Mouse (Mus musculus) limb, embryonic 14.5 days (tissue): ENCODE measurements around the gene Ptpn14. TPM values are rescaled to one million over a fixed set of nuclear protein-coding genes. Genes with fewer than 3 reads are reported as not detected.

Experiments used
- ATAC-seq: fragments of 200-750 bp; cut with Nextera tagmentation; 2 replicates; pipeline ENCODE4 v1.8.0; 2017; ENCODE audit warnings: low read depth, moderate number of reproducible peaks, moderate TSS enrichment; ENCODE audit not compliant: low FRiP score
- DNase-seq: peaks from one replicate; pipeline ENCODE4 v3.0.0-alpha.2; 2015; ENCODE audit warnings: low spot score
- H3K27ac ChIP-seq: fragments of 300-500 bp; sonication (generic); replicated peaks from 2 replicates; pipeline ENCODE4 v1.5.1; 2014; ENCODE audit warnings: low read depth, mild to moderate bottlenecking, low read length, moderate library complexity, mixed read lengths
- H3K27me3 ChIP-seq: fragments of 300-500 bp; sonication (generic); 2 replicates; pipeline ENCODE4 v1.6.1; 2014; ENCODE audit warnings: low read length, mixed read lengths; ENCODE audit not compliant: control insufficient read depth, insufficient read depth
- H3K36me3 ChIP-seq: fragments of 300-500 bp; sonication (generic); 2 replicates; pipeline ENCODE4 v1.6.1; 2014; ENCODE audit warnings: mild to moderate bottlenecking, low read length, moderate library complexity, mixed read lengths; ENCODE audit not compliant: control insufficient read depth, insufficient read depth
- H3K4me1 ChIP-seq: fragments of 300-500 bp; sonication (generic); 2 replicates; pipeline ENCODE4 v1.6.1; 2014; ENCODE audit warnings: antibody characterized with exemption, low read length, mixed read lengths; ENCODE audit not compliant: control insufficient read depth, insufficient read depth
- H3K4me2 ChIP-seq: fragments of 300-500 bp; sonication (generic); replicated peaks from 2 replicates; pipeline ENCODE4 v1.6.1; 2014; ENCODE audit warnings: low read depth, mild to moderate bottlenecking, low read length, moderate library complexity; ENCODE audit not compliant: severe bottlenecking
- H3K4me3 ChIP-seq: fragments of 300-500 bp; sonication (generic); replicated peaks from 2 replicates; pipeline ENCODE4 v1.5.1; 2014; ENCODE audit warnings: low read length
- H3K9ac ChIP-seq: fragments of 300-500 bp; sonication (generic); 2 replicates; pipeline ENCODE4 v1.6.1; 2014; ENCODE audit warnings: mild to moderate bottlenecking, low read depth, low read length, moderate library complexity; ENCODE audit not compliant: severe bottlenecking
- H3K9me3 ChIP-seq: fragments of 300-500 bp; sonication (generic); 2 replicates; pipeline ENCODE4 v1.6.1; 2016; ENCODE audit warnings: low read length; ENCODE audit not compliant: control insufficient read depth
- POLR2A ChIP-seq: fragments of 200-500 bp; IDR thresholded peaks from 2 replicates; pipeline ENCODE4 v1.8.0; 2012; ENCODE audit warnings: inconsistent platforms, mild to moderate bottlenecking, moderate library complexity, borderline replicate concordance; ENCODE audit not compliant: insufficient read depth, insufficient read length; ENCODE audit errors: extremely low read depth
- WGBS: fragments of 180-500 bp; shearing (Covaris S2); extraction: QIAGEN DNeasy Blood & Tissue Kit; methylation state at CpG from one replicate; pipeline ENCODE4 v1.1.7; 2014; 5-methylcytosine and 5-hydroxymethylcytosine counted together
- polyA plus RNA-seq, 2 experiments: library from polyadenylated mRNA; depleted of rRNA in 1 of 2; stranded (reverse) in 1 of 2; unstranded in 1 of 2; fragments of >200 nt; fragmentation: Nextera tagmentation in 1 of 2; extraction: Ambion mirVana in 1 of 2; gene quantifications; 2 replicates each; pipeline versions ENCODE4 v1.2.1 to v1.2.3; 2012 to 2014

The Ptpn14 gene
- polyA plus RNA-seq, 2 experiments: 16.1 to 21.8 TPM

GRCm38 (mm10) chr1:189852051-189852450 is 124.0 kb downstream of the Ptpn14 start:
- Histone ChIP-seq H3K36me3 (peaks cover 78% of the 10 kb centered on the region), H3K9ac (no peak overlapping the region), H3K27ac (0 out of 2 replicates have a peak overlapping the region, but pooled peaks have one; percentile 26), H3K4me2 (no peak overlapping the region), H3K4me1 (0 out of 2 replicates have a peak, but pooled peaks cover 9% of the 10 kb centered on the region), H3K27me3 (no peaks in the 10 kb centered on the region), H3K4me3 (no peak overlapping the region), H3K9me3 (no peaks in the 10 kb centered on the region)
- DNase-seq (no peak), ATAC-seq (no peak)
- WGBS: 62% methylated on average over 5 of the region's 5 CpGs
- no peak for TF ChIP-seq POLR2A

GRCm38 (mm10) chr1:189852456-189852855 is 124.4 kb downstream of the Ptpn14 start:
- Histone ChIP-seq H3K4me1 (0 out of 2 replicates have a peak, but pooled peaks cover 9% of the 10 kb centered on the region), H3K4me3 (no peak overlapping the region), H3K9ac (no peak overlapping the region), H3K4me2 (no peak overlapping the region), H3K9me3 (no peaks in the 10 kb centered on the region), H3K27ac (0 out of 2 replicates have a peak overlapping the region, but pooled peaks have one; percentile 26), H3K27me3 (no peaks in the 10 kb centered on the region), H3K36me3 (peaks cover 77% of the 10 kb centered on the region)
- no peak for TF ChIP-seq POLR2A
- 36% methylated on average over 7 of the region's 7 CpGs for WGBS
- peak; percentile 40 for DNase-seq
- peak; percentile 77 for ATAC-seq

GRCm38 (mm10) chr1:189854646-189855045 is 126.6 kb downstream of the Ptpn14 start:
- ATAC-seq: no peak
- H3K36me3 ChIP-seq: peaks cover 74% of the 10 kb centered on the region
- TF ChIP-seq POLR2A: no peak
- H3K4me1 ChIP-seq: 0 out of 2 replicates have a peak, but pooled peaks cover 9% of the 10 kb centered on the region
- H3K4me2 ChIP-seq: no peak overlapping the region
- no peak overlapping the region for H3K4me3 ChIP-seq
- H3K27me3 ChIP-seq: no peaks in the 10 kb centered on the region
- no peak overlapping the region for H3K9ac ChIP-seq
- WGBS: 77% methylated on average over 13 of the region's 13 CpGs
- H3K27ac ChIP-seq: no peak overlapping the region
- no peaks in the 10 kb centered on the region for H3K9me3 ChIP-seq
- DNase-seq: no peak

GRCm38 (mm10) chr1:189855739-189856138 is 127.7 kb downstream of the Ptpn14 start:
- no peak for TF ChIP-seq POLR2A
- no peak for ATAC-seq
- Histone ChIP-seq H3K9ac (no peak overlapping the region), H3K9me3 (no peaks in the 10 kb centered on the region), H3K27ac (no peak overlapping the region), H3K27me3 (no peaks in the 10 kb centered on the region), H3K4me2 (no peak overlapping the region), H3K36me3 (peaks cover 69% of the 10 kb centered on the region), H3K4me3 (no peak overlapping the region), H3K4me1 (0 out of 2 replicates have a peak, but pooled peaks cover 9% of the 10 kb centered on the region)
- 91% methylated on average over 5 of the region's 5 CpGs for WGBS
- DNase-seq: no peak

GRCm38 (mm10) chr1:189858377-189858776 is 130.3 kb downstream of the Ptpn14 start:
- no peak for TF ChIP-seq POLR2A
- DNase-seq: no peak
- no peak overlapping the region for H3K4me3 ChIP-seq
- H3K27ac ChIP-seq: no peak overlapping the region
- no peaks in the 10 kb centered on the region for H3K4me1 ChIP-seq
- H3K27me3 ChIP-seq: no peaks in the 10 kb centered on the region
- H3K9ac ChIP-seq: no peak overlapping the region
- peaks cover 64% of the 10 kb centered on the region for H3K36me3 ChIP-seq
- no peaks in the 10 kb centered on the region for H3K9me3 ChIP-seq
- no peak for ATAC-seq
- 91% methylated on average over 6 of the region's 6 CpGs for WGBS
- H3K4me2 ChIP-seq: no peak overlapping the region
